Mouse (Mus musculus): ENCODE measurements at regions not wholly inside any gene's neighbourhood (a gene's known extent, or its start where the extent isn't known, plus 50 kb on each side); places are given as distances from the start of the nearest gene placed in this dataset.

- ATAC-seq = no peak
Observed at GRCm38 (mm10) chr12:106426631-106427030, 416.6 kb downstream of the Vrk1 start.

- no peak for ATAC-seq
Observed at GRCm38 (mm10) chr12:106429991-106430390, 420.0 kb downstream of the Vrk1 start.

- ATAC-seq = no peak
Observed at GRCm38 (mm10) chr12:106445151-106445550, 435.1 kb downstream of the Vrk1 start.

GRCm38 (mm10) chr12:106445976-106446375 is 435.9 kb downstream of the Vrk1 start:
- ATAC-seq = no peak

- ATAC-seq = no peak
Observed at GRCm38 (mm10) chr12:106446876-106447532, 437.0 kb downstream of the Vrk1 start.

GRCm38 (mm10) chr12:106448551-106448950 is 438.5 kb downstream of the Vrk1 start:
- no peak for ATAC-seq

GRCm38 (mm10) chr12:106453491-106453890 is 443.5 kb downstream of the Vrk1 start:
- ATAC-seq = no peak

GRCm38 (mm10) chr12:106458215-106458614 is 448.2 kb downstream of the Vrk1 start:
- no peak for ATAC-seq

GRCm38 (mm10) chr12:106460650-106461049 is 450.6 kb downstream of the Vrk1 start:
- ATAC-seq = no peak

GRCm38 (mm10) chr12:106462281-106462680 is 452.3 kb downstream of the Vrk1 start:
- no peak for ATAC-seq

GRCm38 (mm10) chr12:106464701-106465100 is 454.7 kb downstream of the Vrk1 start:
- no peak for ATAC-seq

- no peak for ATAC-seq
Observed at GRCm38 (mm10) chr12:106468173-106468860, 458.3 kb downstream of the Vrk1 start.

- peak; percentile 36 for ATAC-seq
Observed at GRCm38 (mm10) chr12:106474501-106475165, 464.6 kb downstream of the Vrk1 start.

GRCm38 (mm10) chr12:106475486-106476050 is 465.5 kb downstream of the Vrk1 start:
- ATAC-seq = peak; percentile 40

- ATAC-seq = no peak
Observed at GRCm38 (mm10) chr12:106477040-106477665, 467.1 kb downstream of the Vrk1 start.

- no peak for ATAC-seq
Observed at GRCm38 (mm10) chr12:106477731-106478130, 467.7 kb downstream of the Vrk1 start.

- no peak for ATAC-seq
Observed at GRCm38 (mm10) chr12:106478381-106478781, 468.4 kb downstream of the Vrk1 start.

- no peak for ATAC-seq
Observed at GRCm38 (mm10) chr12:106479067-106479877, 469.2 kb downstream of the Vrk1 start.

GRCm38 (mm10) chr12:106479878-106480194 is 469.8 kb downstream of the Vrk1 start:
- no peak for ATAC-seq

GRCm38 (mm10) chr12:106480281-106481060 is 470.4 kb downstream of the Vrk1 start:
- ATAC-seq = no peak

- ATAC-seq = no peak
Observed at GRCm38 (mm10) chr12:106501622-106502327, 491.7 kb downstream of the Vrk1 start.
